Mouse (Mus musculus) kidney, adult 2 months (tissue): Measurements from ENCODE around the gene Gm10644.

Experiments used
- CTCF ChIP-seq: fragments of 200-500 bp; conservative IDR thresholded peaks from 2 replicates; pipeline ENCODE4 v1.5.1; 2011; ENCODE audit warnings: low read depth, mild to moderate bottlenecking, control low read depth, low read length, moderate library complexity, mixed read lengths; ENCODE audit not compliant: insufficient read depth, insufficient read length
- POLR2A ChIP-seq: fragments of 200-500 bp; IDR thresholded peaks from one replicate; pipeline ENCODE4 v1.6.1; 2011; ENCODE audit warnings: low read depth, low read length, control low read depth

DNA sequence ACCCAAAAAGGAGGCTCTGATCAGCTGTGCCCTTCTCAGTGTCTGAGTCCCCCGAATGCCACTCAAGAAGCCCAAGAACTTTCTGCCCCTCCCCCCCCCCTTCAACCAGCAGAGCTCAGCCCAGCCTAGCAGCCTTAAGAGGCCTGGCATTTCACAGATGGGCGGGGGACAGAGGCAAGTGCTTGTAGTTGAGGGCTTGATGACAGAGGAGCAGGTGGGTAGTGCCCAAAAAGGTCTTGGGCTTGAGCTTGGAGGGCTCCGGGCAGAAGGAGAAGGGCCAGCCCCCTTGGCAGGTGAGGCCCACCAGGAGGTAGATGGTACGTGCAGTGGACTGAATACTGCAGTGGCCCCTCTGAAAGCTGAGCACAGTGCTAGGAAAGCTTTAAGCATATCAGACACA lies 19.5 kb upstream of the Gm10644 start:
- TF ChIP-seq POLR2A (no peak), CTCF (no peak)
